Mouse (Mus musculus): ENCODE results near the gene Ipo11.

- no peak for TF ChIP-seq CTCF (IDR thresholded peaks at IDR 0.05; ENCODE audit: extremely low read depth, insufficient read depth, insufficient read length, insufficient replicate concordance)
- no peak for TF ChIP-seq POLR2A (IDR thresholded peaks at IDR 0.05; ENCODE audit: low read depth, low read length)
Measured at GRCm38 (mm10) chr13:106751951-106752350, 184.8 kb downstream of the Ipo11 start.

Measured in spleen, adult 2 months (tissue).